Mouse (Mus musculus) megakaryocyte, embryonic 14.5 days (primary cell): ENCODE results near the gene Nt5dc1.

ENCODE experiments used
- FLI1 ChIP-seq: IDR thresholded peaks from 2 replicates; pipeline ENCODE4 v1.6.1; 2012; ENCODE audit warnings: low read length, inconsistent platforms, mixed read lengths
- GATA1 ChIP-seq: IDR thresholded peaks from 3 replicates; pipeline ENCODE4 v1.6.1; 2012; ENCODE audit warnings: mixed read lengths, low read length, inconsistent platforms, borderline replicate concordance

- TF ChIP-seq GATA1: no peak
- no peak for TF ChIP-seq FLI1
Observed at GRCm38 (mm10) chr10:34341014-34341413, 77.3 kb downstream of the Nt5dc1 start.
